Mouse (Mus musculus) ES-E14 (cell line): ENCODE results near the gene Gstp1. TPM values are rescaled to one million over a fixed set of nuclear protein-coding genes. Genes with fewer than 3 reads are reported as not detected.

Experiments
- DNase-seq: peaks from one replicate; pipeline ENCODE4 v3.0.0-alpha.2; 2013; ENCODE audit warnings: low read depth, low spot score
- H3K27ac ChIP-seq: 2 replicates; pipeline ENCODE4 v1.5.1; 2012; ENCODE audit warnings: low read depth, mild to moderate bottlenecking, low read length, moderate library complexity, mixed read lengths; ENCODE audit not compliant: poor library complexity, insufficient read depth, severe bottlenecking
- H3K36me3 ChIP-seq: 2 replicates; pipeline ENCODE4 v1.6.1; 2012; ENCODE audit warnings: mild to moderate bottlenecking, low read length, moderate library complexity, mixed read lengths; ENCODE audit not compliant: control insufficient read depth, poor library complexity, insufficient read depth, severe bottlenecking
- H3K4me1 ChIP-seq, 2 experiments: fragments of 150-350 bp in 1 of 2; sonication (generic) in 1 of 2; 2 replicates each; pipeline ENCODE4 v1.6.1; 2012; ENCODE audit warnings: low read length in 2 of 2, mild to moderate bottlenecking in 1 of 2, mixed read lengths in 1 of 2; ENCODE audit not compliant: control insufficient read depth in 2 of 2, insufficient read depth in 2 of 2, poor library complexity in 1 of 2
- H3K4me3 ChIP-seq, 2 experiments: fragments of 150-350 bp in 1 of 2; sonication (generic) in 1 of 2; 2 replicates each; pipeline ENCODE4 v1.5.1; 2012; ENCODE audit warnings: low read length in 2 of 2, low read depth in 1 of 2, mild to moderate bottlenecking in 1 of 2, mixed read lengths in 1 of 2; ENCODE audit not compliant: insufficient read depth in 1 of 2, poor library complexity in 1 of 2, severe bottlenecking in 1 of 2
- H3K9ac ChIP-seq: 2 replicates; pipeline ENCODE4 v1.6.1; 2012; ENCODE audit warnings: low read depth, mild to moderate bottlenecking, low read length, mixed read lengths; ENCODE audit not compliant: poor library complexity, insufficient read depth, severe bottlenecking
- H3K9me3 ChIP-seq: fragments of 150-350 bp; sonication (generic); 2 replicates; pipeline ENCODE4 v1.6.1; 2012; ENCODE audit warnings: low read depth, mild to moderate bottlenecking, low read length; ENCODE audit not compliant: control insufficient read depth, insufficient read depth
- CHD2 ChIP-seq: IDR thresholded peaks from 2 replicates; pipeline ENCODE4 v1.6.1; 2014; ENCODE audit warnings: mild to moderate bottlenecking, low read depth, low read length, inconsistent platforms
- HCFC1 ChIP-seq: IDR thresholded peaks from 2 replicates; pipeline ENCODE4 v1.6.1; 2012; ENCODE audit warnings: low read length, inconsistent platforms, borderline replicate concordance; ENCODE audit not compliant: insufficient read depth
- MAFK ChIP-seq: IDR thresholded peaks from 2 replicates; pipeline ENCODE4 v1.6.1; 2014; ENCODE audit warnings: mild to moderate bottlenecking, low read depth, low read length, inconsistent platforms; ENCODE audit not compliant: insufficient read depth
- ZC3H11A ChIP-seq: IDR thresholded peaks from 2 replicates; pipeline ENCODE4 v1.6.1; 2012; ENCODE audit warnings: low read depth, mild to moderate bottlenecking, inconsistent platforms, low read length, borderline replicate concordance
- ZNF384 ChIP-seq: IDR thresholded peaks from 2 replicates; pipeline ENCODE4 v1.6.1; 2012; ENCODE audit warnings: low read depth, low read length, inconsistent platforms
- in situ Hi-C, 2 experiments: fragments of 600-800 bp; cut with MboI; formaldehyde crosslinking; loops; one replicate each; pipeline ENCODE4 v1.15.1; 2025; ENCODE audit warnings: low sequenced_read_pairs in 2 of 2, inconsistent platforms in 1 of 2; ENCODE audit not compliant: unreplicated experiment in 2 of 2
- total RNA-seq: library from RNA; depleted of rRNA; stranded (reverse); fragments of 300-350 nt; gene quantifications from 2 replicates; pipeline ENCODE4 v1.2.3, GENCODE M21; 2012

The Gstp1 gene
- total RNA-seq, 1 experiment, result 146 TPM

DNA sequence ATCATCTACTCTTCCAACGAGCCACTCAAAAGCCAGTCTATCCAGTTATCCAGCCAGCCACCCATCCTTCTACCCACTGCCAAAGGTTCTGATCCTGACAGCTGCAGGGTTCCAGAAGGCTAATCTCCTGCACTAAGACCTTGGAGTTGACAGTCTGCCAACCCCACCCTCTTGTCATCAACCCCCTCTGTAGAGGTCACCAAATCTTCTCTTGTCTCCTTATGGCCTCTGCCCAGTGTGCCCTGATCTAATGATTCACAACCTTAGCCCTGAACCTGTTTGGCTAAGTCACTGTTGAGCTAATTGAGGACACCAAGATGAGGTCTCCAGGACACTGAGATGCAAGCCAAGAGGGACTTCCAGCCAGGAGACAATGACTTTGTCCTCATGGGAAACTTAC, 41.8 kb upstream of the Gstp1 start:
- Histone ChIP-seq H3K9ac (no peak overlapping the region), H3K27ac (no peak overlapping the region), H3K36me3 (no peaks in the 10 kb centered on the region), H3K4me3 (no peak overlapping the region), H3K4me1 (peaks cover 0 to 9% of the 10 kb centered on the region in 2 experiments; a peak in 1 of 4 replicates), H3K9me3 (no peaks in the 10 kb centered on the region)
- no peak for DNase-seq
- no peak for TF ChIP-seq ZNF384
- no peak for TF ChIP-seq MAFK
- no peak for TF ChIP-seq HCFC1
- no peak for TF ChIP-seq ZC3H11A
- TF ChIP-seq CHD2, result no peak
- in situ Hi-C loops, result no loop called here

DNA sequence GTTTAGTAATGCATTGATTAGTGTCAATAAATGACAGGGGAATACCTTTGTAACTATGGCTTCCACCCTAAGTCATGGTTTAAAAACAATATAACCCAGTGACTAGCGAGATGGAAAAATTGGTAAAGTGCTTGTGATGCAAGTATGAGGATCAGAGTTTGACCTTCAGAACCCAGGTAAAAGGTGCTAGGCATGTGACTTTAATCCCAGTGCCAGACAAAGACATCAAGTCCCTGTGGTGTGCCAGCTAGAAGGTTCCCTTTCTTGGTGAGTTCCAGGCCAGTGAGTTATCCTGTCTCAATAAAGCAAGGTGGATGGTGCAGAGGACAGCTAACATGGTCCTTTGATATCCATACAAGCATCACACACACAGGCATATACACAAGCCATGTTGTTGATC, 37.7 kb upstream of the Gstp1 start:
- DNase-seq, result no peak
- in situ Hi-C loops, result no loop called here

DNA sequence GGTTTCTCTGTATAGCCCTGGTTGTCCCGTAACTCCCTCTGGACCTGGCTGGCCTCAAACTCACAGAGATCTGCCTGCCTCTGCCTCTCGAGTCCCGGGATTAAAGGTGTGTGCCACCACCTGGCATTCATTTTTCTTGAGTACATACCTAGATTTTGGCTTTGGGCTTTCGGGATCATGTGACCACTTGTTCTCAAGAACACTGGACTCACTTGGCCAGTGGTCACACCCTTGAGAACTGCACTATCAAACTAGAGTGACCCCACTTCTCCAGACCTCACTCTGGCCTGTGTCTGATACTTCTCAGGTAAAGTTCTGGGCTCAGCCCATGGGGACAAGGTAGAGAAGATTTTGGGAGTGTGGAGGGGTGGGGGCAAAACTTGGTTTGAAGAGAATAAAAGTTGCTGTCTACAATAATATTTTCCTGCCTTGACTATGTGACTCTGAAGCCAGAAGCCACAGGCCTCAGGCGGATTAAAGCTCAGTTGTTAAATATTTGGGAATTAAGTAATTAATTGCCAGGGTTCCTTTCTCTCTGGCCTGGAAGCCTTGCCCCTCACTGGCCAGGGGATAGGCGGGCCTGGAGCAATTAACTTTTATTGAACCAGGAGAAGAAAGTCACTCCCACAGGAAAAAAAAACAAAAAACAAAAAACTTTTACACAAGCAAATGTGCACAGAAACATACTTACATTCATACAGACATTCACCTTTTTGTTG, 35.1 kb upstream of the Gstp1 start:
- no peak overlapping the region for H3K4me3 ChIP-seq
- no peak overlapping the region for H3K27ac ChIP-seq
- H3K36me3 ChIP-seq, result no peaks in the 10 kb centered on the region
- DNase-seq, result no peak
- 0 out of 4 replicates have a peak, but pooled peaks cover 0 to 5% of the 10 kb centered on the region in 2 experiments for H3K4me1 ChIP-seq
- TF ChIP-seq CHD2 (no peak), HCFC1 (no peak), ZNF384 (no peak), MAFK (no peak), ZC3H11A (no peak)
- no peaks in the 10 kb centered on the region for H3K9me3 ChIP-seq
- in situ Hi-C loops, result no loop called here
- H3K9ac ChIP-seq, result no peak overlapping the region

More for the DNA sequence above, 37.7 kb upstream of the Gstp1 start:
- no peak for TF ChIP-seq ZNF384
- Histone ChIP-seq H3K36me3 (no peaks in the 10 kb centered on the region), H3K4me1 (0 out of 4 replicates have a peak, but pooled peaks cover 0 to 5% of the 10 kb centered on the region in 2 experiments), H3K9me3 (no peaks in the 10 kb centered on the region), H3K4me3 (no peak overlapping the region), H3K27ac (no peak overlapping the region), H3K9ac (no peak overlapping the region)

DNA sequence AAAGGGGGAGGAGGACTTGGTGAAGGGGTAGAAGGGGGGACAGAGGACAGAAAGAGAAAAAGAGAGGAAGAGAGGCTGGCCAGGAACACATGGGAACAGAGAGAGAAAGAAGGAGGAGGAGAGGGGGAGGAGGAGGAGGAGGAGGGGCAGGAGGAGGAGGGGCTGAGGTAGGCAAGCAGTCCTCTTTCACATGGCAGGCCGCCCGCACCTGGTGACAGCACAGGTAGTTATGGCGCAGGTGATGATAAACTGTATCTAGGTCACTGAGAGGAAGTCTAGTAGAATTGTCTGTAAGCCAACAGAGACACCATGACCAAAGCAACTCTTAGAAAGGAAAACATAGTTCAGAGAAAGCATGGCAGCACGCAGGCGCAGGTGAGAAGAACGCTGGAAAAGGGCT, 33.6 kb upstream of the Gstp1 start:
- no peaks in the 10 kb centered on the region for H3K9me3 ChIP-seq
- no peak overlapping the region for H3K9ac ChIP-seq
- TF ChIP-seq ZNF384, result no peak
- no peak for TF ChIP-seq HCFC1
- no peak for TF ChIP-seq ZC3H11A
- TF ChIP-seq MAFK, result no peak
- TF ChIP-seq CHD2, result no peak
- no peak overlapping the region for H3K4me3 ChIP-seq
- H3K27ac ChIP-seq, result no peak overlapping the region
- in situ Hi-C loops, result no loop called here
- no peak for DNase-seq
- H3K4me1 ChIP-seq, result 0 out of 4 replicates have a peak, but pooled peaks cover 0 to 5% of the 10 kb centered on the region in 2 experiments
- H3K36me3 ChIP-seq, result no peaks in the 10 kb centered on the region

DNA sequence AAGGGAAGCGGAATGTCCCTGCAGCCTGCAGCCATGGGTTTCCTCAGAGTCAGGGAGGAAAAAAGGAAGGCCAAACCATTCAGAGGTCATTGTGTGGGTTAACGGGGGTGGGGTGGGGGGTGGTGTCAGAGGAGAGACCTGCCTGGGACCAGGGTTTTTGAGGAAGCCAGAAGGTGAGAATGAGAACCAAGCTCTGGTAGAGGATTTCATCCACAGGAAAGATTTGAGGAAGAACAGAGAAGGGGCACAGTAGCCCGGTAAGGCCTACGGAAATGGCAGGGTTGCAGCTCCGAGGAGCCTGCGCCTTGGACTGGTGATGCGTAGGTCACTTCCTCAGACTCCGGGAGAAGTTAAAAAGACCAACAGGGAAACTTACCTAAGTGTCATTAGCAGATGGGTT, 33.0 kb upstream of the Gstp1 start:
- TF ChIP-seq HCFC1 (no peak), ZC3H11A (no peak), MAFK (no peak), ZNF384 (no peak), CHD2 (no peak)
- no peak for DNase-seq
- H3K9me3 ChIP-seq, result no peaks in the 10 kb centered on the region
- H3K9ac ChIP-seq, result no peak overlapping the region
- in situ Hi-C loops, result no loop called here
- no peaks in the 10 kb centered on the region for H3K36me3 ChIP-seq
- H3K4me3 ChIP-seq, result peak overlapping the region in 1 of 2 experiments; percentile 22; a peak in 1 of 4 replicates
- 0 out of 4 replicates have a peak, but pooled peaks cover 0 to 5% of the 10 kb centered on the region in 2 experiments for H3K4me1 ChIP-seq
- H3K27ac ChIP-seq, result no peak overlapping the region
